Mouse (Mus musculus) stomach, embryonic 16.5 days (tissue): Measurements from ENCODE around the gene Mrpl39. TPM values are rescaled to one million over a fixed set of nuclear protein-coding genes. Genes with fewer than 3 reads are reported as not detected.

ENCODE experiments used
- ATAC-seq: fragments of 200-750 bp; cut with Nextera tagmentation; 2 replicates; pipeline ENCODE4 v1.8.0; 2017; ENCODE audit warnings: moderate number of reproducible peaks, moderate TSS enrichment; ENCODE audit not compliant: insufficient read depth, low FRiP score
- H3K27ac ChIP-seq: fragments of 300-500 bp; sonication (generic); 2 replicates; pipeline ENCODE4 v1.5.1; 2014; ENCODE audit warnings: low read length
- H3K27me3 ChIP-seq: fragments of 300-500 bp; sonication (generic); 2 replicates; pipeline ENCODE4 v1.6.1; 2014; ENCODE audit warnings: low read length, control low read depth, mixed read lengths; ENCODE audit not compliant: control insufficient read depth, insufficient read depth
- H3K36me3 ChIP-seq: fragments of 300-500 bp; sonication (generic); 2 replicates; pipeline ENCODE4 v1.6.1; 2014; ENCODE audit warnings: low read length; ENCODE audit not compliant: control insufficient read depth, insufficient read depth
- H3K4me1 ChIP-seq: fragments of 300-500 bp; sonication (generic); 2 replicates; pipeline ENCODE4 v1.6.1; 2014; ENCODE audit warnings: low read length, control low read depth, mixed read lengths; ENCODE audit not compliant: control insufficient read depth, insufficient read depth
- H3K4me2 ChIP-seq: fragments of 300-500 bp; sonication (generic); 2 replicates; pipeline ENCODE4 v1.6.1; 2014; ENCODE audit warnings: low read depth, low read length, mixed read lengths
- H3K4me3 ChIP-seq: fragments of 300-500 bp; sonication (generic); replicated peaks from 2 replicates; pipeline ENCODE4 v1.5.1; 2014; ENCODE audit warnings: mild to moderate bottlenecking, low read length
- H3K9ac ChIP-seq: fragments of 300-500 bp; sonication (generic); 2 replicates; pipeline ENCODE4 v1.6.1; 2014; ENCODE audit warnings: low read length
- H3K9me3 ChIP-seq: fragments of 300-500 bp; sonication (generic); replicated peaks from 2 replicates; pipeline ENCODE4 v1.6.1; 2016; ENCODE audit warnings: low read length, control low read depth; ENCODE audit not compliant: control insufficient read depth
- WGBS: fragments of 180-500 bp; shearing (Covaris S2); extraction: QIAGEN DNeasy Blood & Tissue Kit; methylation state at CpG from one replicate; pipeline ENCODE4 v1.1.7; 2014; 5-methylcytosine and 5-hydroxymethylcytosine counted together
- microRNA counts: library from miRNA; unstranded; fragments of <30 nt; microRNA quantifications from one replicate; lab custom pipeline; 2016
- microRNA-seq: library from miRNA; unstranded; fragments of <30 nt; microRNA quantifications from one replicate; pipeline ENCODE4, GENCODE M21; 2016
- polyA plus RNA-seq: library from polyadenylated mRNA; unstranded; fragments of >200 nt; fragmentation: Nextera tagmentation; extraction: Ambion mirVana; gene quantifications from 2 replicates; pipeline ENCODE4 v1.2.1, GENCODE M21; 2015

The Mrpl39 gene
- polyA plus RNA-seq, 1 experiment from 2014 or later, result 46.9 TPM

DNA sequence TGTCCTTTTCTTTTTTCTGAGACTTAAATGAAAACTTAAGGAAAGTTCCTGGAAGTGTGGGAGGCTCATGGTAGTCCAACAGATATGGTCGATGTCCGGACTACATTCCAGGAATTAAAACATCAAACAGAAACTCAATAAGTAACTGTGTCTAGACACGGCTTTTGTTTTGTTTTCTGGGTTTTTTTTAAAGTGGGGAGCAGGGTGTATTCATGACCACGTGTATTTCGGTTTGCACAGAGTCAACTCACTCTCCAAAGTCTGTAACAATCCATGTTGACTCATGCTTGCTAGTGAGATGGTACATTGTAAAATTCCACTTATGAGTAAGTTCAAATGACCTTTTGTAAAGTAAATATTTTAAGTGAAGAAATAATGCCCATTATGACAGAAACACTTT is 54.8 kb downstream of the Mrpl39 start:
- Histone ChIP-seq H3K4me3 (no peak overlapping the region), H3K27me3 (no peaks in the 10 kb centered on the region), H3K4me2 (no peak overlapping the region), H3K27ac (no peak overlapping the region), H3K4me1 (no peaks in the 10 kb centered on the region), H3K9ac (no peak overlapping the region), H3K9me3 (no peaks in the 10 kb centered on the region), H3K36me3 (no peaks in the 10 kb centered on the region)
- ATAC-seq, result no peak
- WGBS, result 56% methylated on average over 5 of the region's 5 CpGs

DNA sequence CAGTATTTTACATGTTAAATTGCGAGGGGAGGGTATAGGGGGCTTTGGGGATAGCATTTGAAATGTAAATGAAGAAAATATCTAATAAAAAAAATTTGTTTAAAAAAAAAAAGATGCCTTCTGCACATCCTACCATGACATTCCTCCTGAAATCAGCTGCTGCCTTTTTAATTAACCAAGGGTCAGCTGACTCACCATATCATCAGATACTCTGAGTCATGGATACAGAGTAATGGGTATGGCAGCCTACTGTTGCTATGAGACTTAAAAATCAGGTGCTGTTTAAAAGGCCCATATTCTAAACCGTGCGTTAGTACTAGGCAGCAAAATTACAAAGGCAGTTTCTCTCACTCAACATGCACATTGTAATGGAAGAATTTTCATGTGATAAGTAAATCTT is 58.2 kb downstream of the Mrpl39 start:
- no peak overlapping the region for H3K27ac ChIP-seq
- no peaks in the 10 kb centered on the region for H3K27me3 ChIP-seq
- no peaks in the 10 kb centered on the region for H3K36me3 ChIP-seq
- no peak overlapping the region for H3K4me3 ChIP-seq
- no peaks in the 10 kb centered on the region for H3K9me3 ChIP-seq
- no peaks in the 10 kb centered on the region for H3K4me1 ChIP-seq
- ATAC-seq, result no peak
- WGBS, result 86% methylated on average over 3 of the region's 3 CpGs
- H3K9ac ChIP-seq, result no peak overlapping the region
- no peak overlapping the region for H3K4me2 ChIP-seq

MicroRNAs within 50 kb of the gene (microRNA counts, 519-probe panel; counts per million panel counts)
- 2,155 counts per million, percentile 44 among the panel's probes with 10 or more counts for microRNA mmu-miR-155 (lab: Ali Mortazavi, UCI)

Small RNA genes within 50 kb of the gene (microRNA-seq; reads per million reads assigned to microRNA genes)
- 74.1 reads per million, percentile 52 among the genes with 10 or more reads in this experiment for gene Mir155

Other genes with a start within 250 kb of the Mrpl39 start
- gene A730009L09Rik, start 220.6 kb downstream of the Mrpl39 start, polyA plus RNA-seq, result not detected in 2 replicates
- gene Jam2, start 38.4 kb upstream of the Mrpl39 start, polyA plus RNA-seq, result 6.2 and 6.7 TPM in 2 replicates
- gene Gabpa, start 99.2 kb upstream of the Mrpl39 start, polyA plus RNA-seq, result 31.3 and 32.0 TPM in 2 replicates
- gene Atp5j, start 99.9 kb upstream of the Mrpl39 start, polyA plus RNA-seq, result 846 and 927 TPM in 2 replicates